Mouse (Mus musculus): ENCODE results near the gene Bicd2. TPM values are rescaled to one million over a fixed set of nuclear protein-coding genes. Genes with fewer than 3 reads are reported as not detected.

Gene Bicd2
- polyA plus RNA-seq, 1 experiment = 63.2 TPM

DNA sequence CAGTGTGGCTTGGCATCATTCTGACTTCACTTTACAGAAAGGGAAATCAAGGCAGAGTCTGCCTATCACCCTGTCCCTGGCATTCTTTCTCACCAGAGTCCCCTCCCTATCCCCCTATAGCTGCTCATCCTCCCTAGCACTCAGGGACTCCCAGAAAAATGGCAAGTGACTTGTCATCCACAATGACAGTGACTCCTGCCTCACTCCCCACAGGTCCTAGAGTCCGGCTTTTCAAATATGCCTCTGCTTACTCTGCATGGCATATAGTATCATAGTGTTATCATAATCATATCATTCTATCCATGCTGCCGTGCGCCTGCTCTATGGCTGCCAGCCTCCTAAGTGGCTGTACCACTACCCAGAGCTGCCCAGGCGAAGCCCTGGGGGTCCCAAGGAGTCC is 33.2 kb upstream of the Bicd2 start:
- Histone ChIP-seq H3K4me1 (ENCODE audit: control insufficient read depth, insufficient read depth, low read length) (peaks cover 2% of the 10 kb centered on the region; the same call in 1 of the 2 replicates), H3K4me3 (replicated peaks; ENCODE audit: extremely low read depth, low read depth, low read length) (peak overlapping the region; percentile 42)
- 85% methylated on average over 4 of the region's 4 CpGs for WGBS
- TF ChIP-seq POLR2A (IDR thresholded peaks at IDR 0.05; ENCODE audit: borderline replicate concordance, extremely low read depth, low read depth, low read length) = no peak
- TF ChIP-seq CTCF (IDR thresholded peaks at IDR 0.05; ENCODE audit: insufficient read depth, low read length) = no peak
- no peak for DNase-seq

- peak overlapping the region; percentile 51 for H3K4me3 ChIP-seq (replicated peaks; ENCODE audit: extremely low read depth, low read depth, low read length)
- WGBS = 65% methylated on average over 16 of the region's 16 CpGs
- TF ChIP-seq POLR2A (IDR thresholded peaks at IDR 0.05; ENCODE audit: borderline replicate concordance, extremely low read depth, low read depth, low read length) (no peak), CTCF (IDR thresholded peaks at IDR 0.05; ENCODE audit: insufficient read depth, low read length) (no peak)
- H3K4me1 ChIP-seq (ENCODE audit: control insufficient read depth, insufficient read depth, low read length) = peaks cover 2% of the 10 kb centered on the region; the same call in 1 of the 2 replicates
- peak; percentile 13 for DNase-seq
These were observed 32.5 kb upstream of the Bicd2 start for GRCm38 (mm10) chr13:49308861-49309403.

- 66% methylated on average over 1 of the region's 1 CpGs for WGBS
- Histone ChIP-seq H3K4me3 (replicated peaks; ENCODE audit: extremely low read depth, low read depth, low read length) (no peak overlapping the region), H3K4me1 (ENCODE audit: control insufficient read depth, insufficient read depth, low read length) (peaks cover 2% of the 10 kb centered on the region; the same call in 1 of the 2 replicates)
- TF ChIP-seq POLR2A (IDR thresholded peaks at IDR 0.05; ENCODE audit: borderline replicate concordance, extremely low read depth, low read depth, low read length) = no peak
- no peak for TF ChIP-seq CTCF (IDR thresholded peaks at IDR 0.05; ENCODE audit: insufficient read depth, low read length)
- no peak for DNase-seq
These were observed 31.9 kb upstream of the Bicd2 start for GRCm38 (mm10) chr13:49309501-49309900.

DNA sequence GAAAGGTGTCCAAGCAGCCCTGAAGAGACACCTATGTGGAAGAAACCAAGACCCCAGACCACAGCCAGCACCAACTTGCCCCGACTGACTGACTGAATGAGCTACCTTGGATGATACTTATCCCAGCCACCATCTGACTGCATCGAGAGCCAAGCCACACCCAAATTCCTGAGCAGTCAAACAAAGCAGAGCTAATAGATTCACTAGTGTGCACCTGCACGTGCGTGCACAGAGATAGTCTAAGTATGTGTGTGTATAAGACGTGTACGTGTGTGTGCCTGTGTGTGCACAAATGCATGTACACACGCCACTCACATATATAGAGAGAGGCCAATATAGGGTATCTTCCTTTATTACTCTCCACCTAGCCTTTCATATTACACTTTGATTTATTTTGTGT is 29.7 kb upstream of the Bicd2 start:
- Histone ChIP-seq H3K4me1 (ENCODE audit: control insufficient read depth, insufficient read depth, low read length) (peaks cover 2% of the 10 kb centered on the region; the same call in 1 of the 2 replicates), H3K4me3 (replicated peaks; ENCODE audit: extremely low read depth, low read depth, low read length) (no peak overlapping the region)
- WGBS = 65% methylated on average over 7 of the region's 7 CpGs
- TF ChIP-seq POLR2A (IDR thresholded peaks at IDR 0.05; ENCODE audit: borderline replicate concordance, extremely low read depth, low read depth, low read length) = no peak
- TF ChIP-seq CTCF (IDR thresholded peaks at IDR 0.05; ENCODE audit: insufficient read depth, low read length) = no peak
- DNase-seq = no peak

DNA sequence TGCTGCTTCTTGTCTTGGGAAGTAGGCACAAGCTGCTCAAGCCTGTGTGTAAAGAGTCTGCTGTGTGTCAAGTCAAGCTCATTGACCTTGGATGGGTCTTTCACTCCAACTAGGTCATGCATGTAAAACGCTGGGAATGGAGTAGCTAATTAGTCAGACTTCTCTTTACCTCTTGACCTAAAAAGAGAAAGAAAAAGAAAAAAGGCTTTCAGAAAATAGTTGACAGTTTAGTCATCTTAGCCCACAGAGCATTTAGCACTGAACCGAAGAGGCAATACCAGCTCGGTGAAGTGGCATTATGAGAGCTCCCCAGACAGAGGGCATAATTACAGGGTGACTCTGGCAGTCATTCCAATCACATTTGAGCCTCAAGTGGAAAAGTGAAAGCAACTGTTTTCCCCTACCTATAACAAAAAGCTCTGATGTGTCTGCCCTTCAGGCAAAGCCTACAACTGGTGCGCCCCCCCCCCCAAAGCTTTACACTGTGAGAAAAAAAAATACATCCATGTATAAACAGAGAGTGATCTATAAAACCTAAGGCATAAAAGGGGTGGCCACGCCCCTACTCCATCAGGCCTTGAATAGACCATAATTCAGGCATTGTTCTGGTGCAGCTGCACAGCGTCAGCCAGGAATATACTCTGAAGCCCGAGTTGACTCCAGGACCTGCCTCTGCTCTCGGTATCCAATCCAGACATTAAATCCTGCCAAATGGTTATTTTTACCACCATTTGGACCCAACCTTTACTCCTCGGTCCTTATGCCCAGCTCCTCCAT is 24.8 kb upstream of the Bicd2 start:
- WGBS = 50% methylated on average over 9 of the region's 9 CpGs
- no peaks in the 10 kb centered on the region for H3K4me1 ChIP-seq (ENCODE audit: control insufficient read depth, insufficient read depth, low read length)
- no peak overlapping the region for H3K4me3 ChIP-seq (replicated peaks; ENCODE audit: extremely low read depth, low read depth, low read length)
- no peak for TF ChIP-seq POLR2A (IDR thresholded peaks at IDR 0.05; ENCODE audit: borderline replicate concordance, extremely low read depth, low read depth, low read length)
- no peak for TF ChIP-seq CTCF (IDR thresholded peaks at IDR 0.05; ENCODE audit: insufficient read depth, low read length)
- no peak for DNase-seq

GRCm38 (mm10) chr13:49317508-49317907 is 23.9 kb upstream of the Bicd2 start:
- H3K4me3 ChIP-seq (replicated peaks; ENCODE audit: extremely low read depth, low read depth, low read length) = no peak overlapping the region
- no peaks in the 10 kb centered on the region for H3K4me1 ChIP-seq (ENCODE audit: control insufficient read depth, insufficient read depth, low read length)
- 85% methylated on average over 6 of the region's 6 CpGs for WGBS
- TF ChIP-seq POLR2A (IDR thresholded peaks at IDR 0.05; ENCODE audit: borderline replicate concordance, extremely low read depth, low read depth, low read length) (no peak), CTCF (IDR thresholded peaks at IDR 0.05; ENCODE audit: insufficient read depth, low read length) (no peak)
- no peak for DNase-seq

DNA sequence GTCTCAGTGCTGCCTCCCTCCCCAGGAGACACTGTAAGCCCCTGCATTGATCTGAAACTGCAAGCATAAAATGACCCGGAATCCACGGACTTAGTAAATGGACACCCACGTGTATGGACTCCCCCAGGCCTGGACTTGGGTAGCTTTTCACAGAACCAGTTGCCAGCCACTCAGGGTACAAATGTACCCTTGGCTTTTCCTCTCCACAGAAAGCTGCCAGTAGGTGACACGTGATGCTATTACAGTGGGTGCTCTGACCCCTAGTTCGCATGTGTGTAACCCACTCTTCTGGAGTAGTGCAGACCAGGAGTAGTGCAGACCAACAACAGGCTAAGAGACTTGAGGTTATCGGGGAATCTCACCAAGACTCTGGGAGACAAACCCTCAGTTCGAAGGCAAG is 23.5 kb upstream of the Bicd2 start:
- H3K4me1 ChIP-seq (ENCODE audit: control insufficient read depth, insufficient read depth, low read length) = no peaks in the 10 kb centered on the region
- 93% methylated on average over 7 of the region's 7 CpGs for WGBS
- no peak for DNase-seq
- TF ChIP-seq POLR2A (IDR thresholded peaks at IDR 0.05; ENCODE audit: borderline replicate concordance, extremely low read depth, low read depth, low read length) = no peak
- TF ChIP-seq CTCF (IDR thresholded peaks at IDR 0.05; ENCODE audit: insufficient read depth, low read length) = no peak
- no peak overlapping the region for H3K4me3 ChIP-seq (replicated peaks; ENCODE audit: extremely low read depth, low read depth, low read length)

GRCm38 (mm10) chr13:49320040-49320439 is 21.3 kb upstream of the Bicd2 start, which contains the start of gene Fgd3:
TSS of gene Fgd3 (minus strand) at chr13:49320311.
- H3K4me3 ChIP-seq (replicated peaks; ENCODE audit: extremely low read depth, low read depth, low read length) = no peak within 1 kb of the TSS
- DNase-seq = no peak
- WGBS = 12% methylated on average over 10 of the region's 10 CpGs
- TF ChIP-seq POLR2A (IDR thresholded peaks at IDR 0.05; ENCODE audit: borderline replicate concordance, extremely low read depth, low read depth, low read length) = no peak
- no peak for TF ChIP-seq CTCF (IDR thresholded peaks at IDR 0.05; ENCODE audit: insufficient read depth, low read length)
- no peaks in the 10 kb centered on the region for H3K4me1 ChIP-seq (ENCODE audit: control insufficient read depth, insufficient read depth, low read length)

GRCm38 (mm10) chr13:49320514-49320913 is 20.9 kb upstream of the Bicd2 start:
- WGBS = 88% methylated on average over 1 of the region's 1 CpGs
- Histone ChIP-seq H3K4me3 (replicated peaks; ENCODE audit: extremely low read depth, low read depth, low read length) (no peak overlapping the region), H3K4me1 (ENCODE audit: control insufficient read depth, insufficient read depth, low read length) (no peaks in the 10 kb centered on the region)
- DNase-seq = no peak
- TF ChIP-seq POLR2A (IDR thresholded peaks at IDR 0.05; ENCODE audit: borderline replicate concordance, extremely low read depth, low read depth, low read length) (no peak), CTCF (IDR thresholded peaks at IDR 0.05; ENCODE audit: insufficient read depth, low read length) (no peak)

DNA sequence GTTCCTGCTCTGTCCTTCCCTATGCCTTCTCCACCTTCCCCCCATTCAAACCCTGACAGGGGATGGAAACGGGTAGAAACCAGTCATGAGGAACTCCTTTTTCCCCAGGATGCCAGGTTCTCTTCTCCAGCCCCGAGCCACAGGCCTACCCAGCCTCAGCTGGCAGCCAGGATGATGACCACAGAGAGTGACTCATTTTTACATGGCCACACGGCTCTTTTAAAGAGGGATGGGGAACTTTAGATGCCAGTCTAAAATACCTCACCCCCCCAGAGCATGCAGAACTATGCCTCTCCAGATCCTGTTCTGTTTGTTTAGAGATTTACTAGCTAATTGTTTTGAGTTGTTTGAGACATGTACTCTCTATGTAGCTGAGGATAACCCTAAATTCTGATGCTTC is 19.9 kb upstream of the Bicd2 start:
- Histone ChIP-seq H3K4me3 (replicated peaks; ENCODE audit: extremely low read depth, low read depth, low read length) (no peak overlapping the region), H3K4me1 (ENCODE audit: control insufficient read depth, insufficient read depth, low read length) (no peaks in the 10 kb centered on the region)
- DNase-seq = no peak
- TF ChIP-seq POLR2A (IDR thresholded peaks at IDR 0.05; ENCODE audit: borderline replicate concordance, extremely low read depth, low read depth, low read length) = no peak
- TF ChIP-seq CTCF (IDR thresholded peaks at IDR 0.05; ENCODE audit: insufficient read depth, low read length) = no peak
- WGBS = 73% methylated on average over 3 of the region's 3 CpGs
